Mouse (Mus musculus) stomach, postnatal 0 days (tissue): ENCODE measurements around the gene Smim23.

Experiments used
- CTCF ChIP-seq: IDR thresholded peaks from 2 replicates; pipeline ENCODE4 v1.5.1; 2016; ENCODE audit warnings: antibody characterized with exemption, low read depth, mild to moderate bottlenecking, moderate library complexity
- EP300 ChIP-seq: optimal IDR thresholded peaks from 2 replicates; pipeline ENCODE3; 2016; ENCODE audit warnings: antibody characterized with exemption

GRCm38 (mm10) chr11:32814286-32814685 is 10.1 kb downstream of the Smim23 start:
- no peak for TF ChIP-seq CTCF
- TF ChIP-seq EP300 = no peak
